Mouse (Mus musculus) embryonic facial prominence, embryonic 15.5 days (tissue): ENCODE measurements around the gene Rbm33. TPM values are rescaled to one million over a fixed set of nuclear protein-coding genes. Genes with fewer than 3 reads are reported as not detected.
A peak's percentile ranks its signal among the peaks of the same experiment; 100 is the strongest.

Experiments used
- ATAC-seq: fragments of 200-750 bp; cut with Nextera tagmentation; 2 replicates; pipeline ENCODE4 v1.8.0; 2017; ENCODE audit warnings: low read depth, moderate TSS enrichment; ENCODE audit not compliant: insufficient number of reproducible peaks, low FRiP score, low TSS enrichment
- H3K27ac ChIP-seq: fragments of 300-500 bp; sonication (generic); replicated peaks from 2 replicates; pipeline ENCODE4 v1.5.1; 2015; ENCODE audit warnings: mild to moderate bottlenecking, inconsistent platforms
- H3K27me3 ChIP-seq: fragments of 300-500 bp; sonication (generic); 2 replicates; pipeline ENCODE4 v1.6.1; 2015; ENCODE audit warnings: inconsistent platforms
- H3K36me3 ChIP-seq: fragments of 300-500 bp; sonication (generic); 2 replicates; pipeline ENCODE4 v1.6.1; 2015; ENCODE audit warnings: mild to moderate bottlenecking, inconsistent platforms
- H3K4me1 ChIP-seq: fragments of 300-500 bp; sonication (generic); 2 replicates; pipeline ENCODE4 v1.6.1; 2015; ENCODE audit warnings: inconsistent platforms
- H3K4me2 ChIP-seq: fragments of 300-500 bp; sonication (generic); replicated peaks from 2 replicates; pipeline ENCODE4 v1.6.1; 2015; ENCODE audit warnings: mild to moderate bottlenecking, inconsistent platforms
- H3K4me3 ChIP-seq: fragments of 300-500 bp; sonication (generic); replicated peaks from 2 replicates; pipeline ENCODE4 v1.5.1; 2015; ENCODE audit warnings: mild to moderate bottlenecking, inconsistent platforms
- H3K9ac ChIP-seq: fragments of 300-500 bp; sonication (generic); 2 replicates; pipeline ENCODE4 v1.6.1; 2015; ENCODE audit warnings: inconsistent platforms
- H3K9me3 ChIP-seq: fragments of 300-500 bp; sonication (generic); replicated peaks from 2 replicates; pipeline ENCODE4 v1.6.1; 2016; ENCODE audit warnings: inconsistent platforms
- WGBS: fragments of 180-500 bp; shearing (Covaris S2); methylation state at CpG from one replicate; pipeline ENCODE4 v1.1.7; 2015; 5-methylcytosine and 5-hydroxymethylcytosine counted together
- polyA plus RNA-seq: library from polyadenylated mRNA; unstranded; fragments of >200 nt; fragmentation: Nextera tagmentation; extraction: Ambion mirVana; gene quantifications from 2 replicates; pipeline ENCODE4 v1.2.1, GENCODE M21; 2015

Rbm33 gene
- polyA plus RNA-seq, 1 experiment from 2014 or later, result 12.1 TPM

GRCm38 (mm10) chr5:28414076-28414475 is 97.2 kb downstream of the Rbm33 start:
- Histone ChIP-seq H3K27ac (no peak overlapping the region), H3K9ac (no peak overlapping the region), H3K27me3 (no peaks in the 10 kb centered on the region), H3K36me3 (peaks cover 88% of the 10 kb centered on the region), H3K4me2 (no peak overlapping the region), H3K9me3 (no peaks in the 10 kb centered on the region), H3K4me1 (no peaks in the 10 kb centered on the region), H3K4me3 (no peak overlapping the region)
- no peak for ATAC-seq
- WGBS, result 83% methylated on average over 3 of the region's 3 CpGs

GRCm38 (mm10) chr5:28416029-28416428 is 99.1 kb downstream of the Rbm33 start:
- H3K27me3 ChIP-seq, result no peaks in the 10 kb centered on the region
- no peak overlapping the region for H3K4me2 ChIP-seq
- H3K9me3 ChIP-seq, result no peaks in the 10 kb centered on the region
- ATAC-seq, result no peak
- no peak overlapping the region for H3K9ac ChIP-seq
- H3K4me1 ChIP-seq, result no peaks in the 10 kb centered on the region
- no peak overlapping the region for H3K4me3 ChIP-seq
- no peak overlapping the region for H3K27ac ChIP-seq
- H3K36me3 ChIP-seq, result peaks cover 84% of the 10 kb centered on the region

GRCm38 (mm10) chr5:28418734-28419133 is 101.8 kb downstream of the Rbm33 start:
- no peak for ATAC-seq
- no peaks in the 10 kb centered on the region for H3K4me1 ChIP-seq
- WGBS, result 86% methylated on average over 10 of the region's 10 CpGs
- H3K9me3 ChIP-seq, result no peaks in the 10 kb centered on the region
- H3K9ac ChIP-seq, result no peak overlapping the region
- H3K4me2 ChIP-seq, result no peak overlapping the region
- H3K4me3 ChIP-seq, result no peak overlapping the region
- no peak overlapping the region for H3K27ac ChIP-seq
- H3K27me3 ChIP-seq, result no peaks in the 10 kb centered on the region
- H3K36me3 ChIP-seq, result peaks cover 57% of the 10 kb centered on the region

GRCm38 (mm10) chr5:28419640-28420265 is 102.8 kb downstream of the Rbm33 start:
- no peaks in the 10 kb centered on the region for H3K9me3 ChIP-seq
- no peak overlapping the region for H3K4me3 ChIP-seq
- H3K27ac ChIP-seq, result no peak overlapping the region
- H3K9ac ChIP-seq, result no peak overlapping the region
- H3K27me3 ChIP-seq, result no peaks in the 10 kb centered on the region
- WGBS, result 90% methylated on average over 12 of the region's 12 CpGs
- 0 out of 2 replicates have a peak, but pooled peaks have one; percentile 56 for ATAC-seq
- H3K4me1 ChIP-seq, result no peaks in the 10 kb centered on the region
- no peak overlapping the region for H3K4me2 ChIP-seq
- H3K36me3 ChIP-seq, result peaks cover 47% of the 10 kb centered on the region

GRCm38 (mm10) chr5:28423781-28424180 is 106.9 kb downstream of the Rbm33 start:
- Histone ChIP-seq H3K36me3 (peaks cover 15% of the 10 kb centered on the region), H3K4me2 (no peak overlapping the region), H3K9me3 (no peaks in the 10 kb centered on the region), H3K4me1 (no peaks in the 10 kb centered on the region), H3K27ac (no peak overlapping the region), H3K27me3 (no peaks in the 10 kb centered on the region), H3K4me3 (no peak overlapping the region), H3K9ac (no peak overlapping the region)
- WGBS, result 63% methylated on average over 4 of the region's 4 CpGs
- no peak for ATAC-seq

GRCm38 (mm10) chr5:28425926-28426325 is 109.0 kb downstream of the Rbm33 start:
- Histone ChIP-seq H3K9me3 (no peaks in the 10 kb centered on the region), H3K4me3 (no peak overlapping the region), H3K9ac (no peak overlapping the region), H3K36me3 (no peaks in the 10 kb centered on the region), H3K4me1 (no peaks in the 10 kb centered on the region), H3K27me3 (no peaks in the 10 kb centered on the region), H3K27ac (no peak overlapping the region), H3K4me2 (no peak overlapping the region)
- ATAC-seq, result no peak
- WGBS, result 92% methylated on average over 9 of the region's 9 CpGs

GRCm38 (mm10) chr5:28450126-28450890 is 133.4 kb downstream of the Rbm33 start:
- 59% methylated on average over 3 of the region's 3 CpGs for WGBS
- ATAC-seq, result no peak
- Histone ChIP-seq H3K27me3 (no peaks in the 10 kb centered on the region), H3K27ac (no peak overlapping the region), H3K9ac (no peak overlapping the region), H3K9me3 (no peaks in the 10 kb centered on the region), H3K4me3 (no peak overlapping the region), H3K4me1 (no peaks in the 10 kb centered on the region), H3K4me2 (no peak overlapping the region), H3K36me3 (no peaks in the 10 kb centered on the region)

GRCm38 (mm10) chr5:28451053-28451638 is 134.2 kb downstream of the Rbm33 start:
- Histone ChIP-seq H3K4me3 (no peak overlapping the region), H3K9ac (no peak overlapping the region), H3K4me2 (no peak overlapping the region), H3K27me3 (peaks cover 7% of the 10 kb centered on the region), H3K36me3 (no peaks in the 10 kb centered on the region), H3K27ac (no peak overlapping the region), H3K9me3 (no peaks in the 10 kb centered on the region), H3K4me1 (no peaks in the 10 kb centered on the region)
- no peak; the same call in 1 of the 2 replicates for ATAC-seq
- 22% methylated on average over 6 of the region's 6 CpGs for WGBS

- no peaks in the 10 kb centered on the region for H3K9me3 ChIP-seq
- no peaks in the 10 kb centered on the region for H3K36me3 ChIP-seq
- H3K4me3 ChIP-seq, result no peak overlapping the region
- H3K27me3 ChIP-seq, result peaks cover 24% of the 10 kb centered on the region
- no peak overlapping the region for H3K4me2 ChIP-seq
- no peak overlapping the region for H3K27ac ChIP-seq
- 77% methylated on average over 5 of the region's 5 CpGs for WGBS
- H3K4me1 ChIP-seq, result peaks cover 5% of the 10 kb centered on the region
- no peak overlapping the region for H3K9ac ChIP-seq
- ATAC-seq, result no peak
These were observed 136.2 kb downstream of the Rbm33 start for GRCm38 (mm10) chr5:28453086-28453485.

- Histone ChIP-seq H3K4me3 (no peak overlapping the region), H3K9me3 (no peaks in the 10 kb centered on the region), H3K9ac (no peak overlapping the region), H3K4me2 (no peak overlapping the region), H3K4me1 (peaks cover 9% of the 10 kb centered on the region), H3K27me3 (peaks cover 28% of the 10 kb centered on the region), H3K36me3 (no peaks in the 10 kb centered on the region), H3K27ac (no peak overlapping the region)
- 30% methylated on average over 3 of the region's 3 CpGs for WGBS
- ATAC-seq, result no peak
These were observed 136.6 kb downstream of the Rbm33 start for GRCm38 (mm10) chr5:28453523-28453922.

GRCm38 (mm10) chr5:28454546-28454945 is 137.6 kb downstream of the Rbm33 start:
- ATAC-seq, result no peak
- H3K4me2 ChIP-seq, result no peak overlapping the region
- no peak overlapping the region for H3K27ac ChIP-seq
- H3K4me1 ChIP-seq, result peaks cover 20% of the 10 kb centered on the region
- no peak overlapping the region for H3K4me3 ChIP-seq
- no peak overlapping the region for H3K9ac ChIP-seq
- H3K27me3 ChIP-seq, result peaks cover 38% of the 10 kb centered on the region
- H3K36me3 ChIP-seq, result no peaks in the 10 kb centered on the region
- no peaks in the 10 kb centered on the region for H3K9me3 ChIP-seq
- 90% methylated on average over 6 of the region's 6 CpGs for WGBS
